Mouse (Mus musculus) liver, adult 2 months (tissue): ENCODE measurements at regions not wholly inside any gene's neighbourhood (a gene's known extent, or its start where the extent isn't known, plus 50 kb on each side); places are given as distances from the start of the nearest gene placed in this dataset.

ENCODE experiments used
- DNase-seq: peaks from one replicate; pipeline ENCODE4 v3.0.0-alpha.2; 2011; ENCODE audit warnings: low read depth, low spot score; ENCODE audit errors: extremely low read depth
- H3K27ac ChIP-seq: fragments of 200-500 bp; replicated peaks from 2 replicates; pipeline ENCODE4 v1.5.1; 2012; ENCODE audit warnings: low read depth, mild to moderate bottlenecking, control low read depth, inconsistent platforms, low read length; ENCODE audit not compliant: insufficient read depth
- H3K27me3 ChIP-seq: fragments of 200-500 bp; 2 replicates; pipeline ENCODE4 v1.6.1; 2012; ENCODE audit warnings: mild to moderate bottlenecking, moderate library complexity, low read length, inconsistent platforms; ENCODE audit not compliant: control insufficient read depth, insufficient read depth
- H3K36me3 ChIP-seq: fragments of 200-500 bp; 2 replicates; pipeline ENCODE4 v1.6.1; 2012; ENCODE audit warnings: low read length, inconsistent platforms; ENCODE audit not compliant: control insufficient read depth, insufficient read depth
- H3K4me1 ChIP-seq: fragments of 200-500 bp; 2 replicates; pipeline ENCODE4 v1.6.1; 2011; ENCODE audit warnings: low read length; ENCODE audit not compliant: control insufficient read depth, insufficient read depth
- H3K4me3 ChIP-seq: fragments of 200-500 bp; 2 replicates; pipeline ENCODE4 v1.5.1; 2011; ENCODE audit warnings: low read depth, mild to moderate bottlenecking, control low read depth, low read length, moderate library complexity; ENCODE audit not compliant: insufficient read depth
- H3K79me2 ChIP-seq: fragments of 200-500 bp; 2 replicates; pipeline ENCODE4 v1.6.1; 2012; ENCODE audit warnings: inconsistent platforms, mild to moderate bottlenecking, low read length, moderate library complexity; ENCODE audit not compliant: control insufficient read depth, insufficient read depth
- H3K9ac ChIP-seq: fragments of 200-500 bp; 2 replicates; pipeline ENCODE4 v1.6.1; 2012; ENCODE audit warnings: low read depth, mild to moderate bottlenecking, control low read depth, inconsistent platforms, low read length
- CTCF ChIP-seq: fragments of 200-500 bp; IDR thresholded peaks from 2 replicates; pipeline ENCODE4 v1.5.1; 2011; ENCODE audit warnings: low read depth, low read length, control low read depth
- POLR2A ChIP-seq: fragments of 200-500 bp; IDR thresholded peaks from 2 replicates; pipeline ENCODE4 v1.6.1; 2011; ENCODE audit warnings: low read length, control low read depth; ENCODE audit not compliant: insufficient read depth; ENCODE audit errors: extremely low read depth
- WGBS: fragments of 180-500 bp; shearing (Covaris S2); methylation state at CpG from one replicate; pipeline ENCODE4 v1.1.7; 2018; 5-methylcytosine and 5-hydroxymethylcytosine counted together

- Histone ChIP-seq H3K27ac (no peak overlapping the region), H3K27me3 (no peaks in the 10 kb centered on the region; the same call in 1 of the 2 replicates), H3K36me3 (no peaks in the 10 kb centered on the region), H3K79me2 (no peaks in the 10 kb centered on the region), H3K9ac (no peak overlapping the region), H3K4me1 (no peaks in the 10 kb centered on the region), H3K4me3 (no peak overlapping the region)
- no peak for TF ChIP-seq POLR2A
- 83% methylated on average over 6 of the region's 6 CpGs for WGBS
- no peak for DNase-seq
Observed at GRCm38 (mm10) chr19:6619546-6619945, 76.7 kb upstream of the Slc22a12 start.

- TF ChIP-seq CTCF (no peak; the same call in 1 of the 2 replicates), POLR2A (no peak)
Observed at GRCm38 (mm10) chr19:6616659-6617058, 73.8 kb upstream of the Slc22a12 start.

GRCm38 (mm10) chr19:6612441-6612840, 69.6 kb upstream of the Slc22a12 start:
- Histone ChIP-seq H3K9ac (no peak overlapping the region), H3K4me1 (no peaks in the 10 kb centered on the region), H3K4me3 (no peak overlapping the region), H3K27me3 (peaks cover 4% of the 10 kb centered on the region; the same call in 1 of the 2 replicates), H3K36me3 (no peaks in the 10 kb centered on the region), H3K79me2 (no peaks in the 10 kb centered on the region), H3K27ac (no peak overlapping the region)
- TF ChIP-seq POLR2A (no peak), CTCF (no peak)
- 80% methylated on average over 7 of the region's 7 CpGs for WGBS
- DNase-seq = no peak

More at GRCm38 (mm10) chr19:6616659-6617058, 73.8 kb upstream of the Slc22a12 start:
- H3K4me3 ChIP-seq = no peak overlapping the region
- H3K4me1 ChIP-seq = no peaks in the 10 kb centered on the region
- DNase-seq = no peak
- 83% methylated on average over 5 of the region's 5 CpGs for WGBS
- H3K36me3 ChIP-seq = no peaks in the 10 kb centered on the region
- no peak overlapping the region for H3K27ac ChIP-seq
- no peaks in the 10 kb centered on the region for H3K79me2 ChIP-seq
- peaks cover 4% of the 10 kb centered on the region; the same call in 1 of the 2 replicates for H3K27me3 ChIP-seq
- H3K9ac ChIP-seq = no peak overlapping the region

DNA sequence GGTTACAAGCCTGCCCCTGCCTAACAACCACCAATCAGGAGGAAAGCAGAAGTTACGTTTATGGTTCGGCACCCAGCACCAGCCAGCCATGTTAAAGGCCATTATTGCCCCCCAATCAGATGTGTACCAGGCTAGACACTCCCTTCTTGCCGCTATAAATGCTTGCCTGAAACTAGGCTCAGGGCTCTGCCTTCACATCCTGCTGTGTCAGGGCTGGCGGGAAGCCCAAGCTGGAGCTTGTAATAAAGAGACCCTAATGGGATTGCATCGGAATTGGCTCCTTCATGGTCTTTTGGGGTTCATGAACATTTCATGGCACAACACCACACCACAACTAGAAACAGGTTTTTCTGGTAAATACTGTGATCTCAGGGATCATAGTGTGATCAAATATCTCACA, 69.1 kb upstream of the Slc22a12 start:
- Histone ChIP-seq H3K36me3 (no peaks in the 10 kb centered on the region), H3K4me3 (no peak overlapping the region), H3K4me1 (no peaks in the 10 kb centered on the region), H3K27ac (no peak overlapping the region), H3K9ac (no peak overlapping the region), H3K79me2 (no peaks in the 10 kb centered on the region), H3K27me3 (peaks cover 4% of the 10 kb centered on the region; the same call in 1 of the 2 replicates)
- WGBS = 85% methylated on average over 5 of the region's 5 CpGs
- no peak for DNase-seq
- TF ChIP-seq CTCF (no peak), POLR2A (no peak)

GRCm38 (mm10) chr19:6610715-6611114, 67.9 kb upstream of the Slc22a12 start:
- TF ChIP-seq CTCF = no peak
- TF ChIP-seq POLR2A = no peak
- Histone ChIP-seq H3K4me1 (no peaks in the 10 kb centered on the region), H3K4me3 (no peak overlapping the region), H3K27me3 (peaks cover 4% of the 10 kb centered on the region; the same call in 1 of the 2 replicates), H3K36me3 (no peaks in the 10 kb centered on the region), H3K27ac (no peak overlapping the region), H3K9ac (no peak overlapping the region), H3K79me2 (no peaks in the 10 kb centered on the region)
- 70% methylated on average over 5 of the region's 5 CpGs for WGBS
- DNase-seq = no peak

DNA sequence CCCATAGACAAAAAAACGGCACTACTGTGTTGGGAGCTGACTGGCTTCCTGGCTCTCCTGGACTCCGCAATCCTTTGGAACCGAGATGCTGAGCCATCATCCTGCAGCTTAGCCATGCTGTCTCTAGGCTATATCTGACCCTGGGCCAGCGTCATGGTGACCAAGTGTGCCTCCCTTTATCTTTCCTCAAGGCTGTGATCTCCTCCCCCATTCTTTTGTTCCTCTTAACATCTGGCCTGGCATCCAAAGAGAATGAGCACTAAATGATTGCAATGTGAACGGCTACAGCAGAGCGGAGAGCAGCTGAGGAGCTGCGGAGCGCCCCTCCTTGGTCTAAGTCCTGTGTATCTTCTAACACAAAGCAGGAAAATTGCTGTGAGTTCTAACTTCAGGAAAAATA, 67.2 kb upstream of the Slc22a12 start:
- peaks cover 4% of the 10 kb centered on the region; the same call in 1 of the 2 replicates for H3K27me3 ChIP-seq
- H3K27ac ChIP-seq = no peak overlapping the region
- no peaks in the 10 kb centered on the region for H3K36me3 ChIP-seq
- H3K79me2 ChIP-seq = no peaks in the 10 kb centered on the region
- DNase-seq = no peak
- 61% methylated on average over 8 of the region's 8 CpGs for WGBS
- H3K4me3 ChIP-seq = no peak overlapping the region
- no peak for TF ChIP-seq CTCF
- TF ChIP-seq POLR2A = no peak
- no peaks in the 10 kb centered on the region for H3K4me1 ChIP-seq
- H3K9ac ChIP-seq = no peak overlapping the region
